Mouse (Mus musculus): ENCODE measurements at regions not wholly inside any gene's neighbourhood (a gene's known extent, or its start where the extent isn't known, plus 50 kb on each side); places are given as distances from the start of the nearest gene placed in this dataset.

- no peak overlapping the region for H3K4me3 ChIP-seq (ENCODE audit: low read depth, low read length)
- H3K9me3 ChIP-seq (replicated peaks; ENCODE audit: control insufficient read depth, low read length) = no peaks in the 10 kb centered on the region
- no peak overlapping the region for H3K4me2 ChIP-seq (ENCODE audit: low read depth, low read length)
- TF ChIP-seq EP300 (IDR thresholded peaks at IDR 0.05; ENCODE audit: low read depth) (no peak), CTCF (IDR thresholded peaks at IDR 0.05; ENCODE audit: low read depth) (no peak)
- H3K27me3 ChIP-seq (ENCODE audit: control insufficient read depth, insufficient read depth, low read length) = no peaks in the 10 kb centered on the region
- H3K4me1 ChIP-seq (ENCODE audit: control insufficient read depth, insufficient read depth) = no peaks in the 10 kb centered on the region
- H3K9ac ChIP-seq (replicated peaks; ENCODE audit: low read depth, low read length) = no peak overlapping the region
- 43% methylated on average over 7 of the region's 7 CpGs for WGBS
- ATAC-seq (ENCODE audit: insufficient read depth, low read depth) = no peak
- H3K36me3 ChIP-seq (replicated peaks; ENCODE audit: control insufficient read depth, insufficient read depth, low read length) = no peaks in the 10 kb centered on the region
- no peak overlapping the region for H3K27ac ChIP-seq (ENCODE audit: low read depth)
- no peak for DNase-seq (ENCODE audit: low spot score)
Observed at GRCm38 (mm10) chr3:123754011-123754610, 63.5 kb upstream of the Ndst3 start.

DNA sequence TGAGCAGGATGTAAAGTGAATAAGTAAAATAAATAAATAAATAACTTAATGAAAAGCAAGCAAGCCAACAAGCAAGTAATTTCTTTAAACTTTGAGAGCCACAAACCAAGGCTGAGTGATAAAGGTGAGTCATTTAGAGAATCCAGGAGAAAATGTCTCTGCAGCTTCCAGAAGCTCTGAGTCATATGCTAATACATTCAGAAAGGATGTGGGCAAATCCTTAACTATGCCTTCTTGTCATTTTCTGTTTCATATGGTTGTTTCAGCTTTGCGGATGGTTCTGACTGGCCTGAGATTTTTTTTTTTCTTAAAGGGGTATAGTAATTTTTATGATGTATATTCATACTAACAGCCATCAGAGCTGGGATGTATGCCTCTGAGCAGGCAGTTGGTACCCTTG is 64.3 kb upstream of the Ndst3 start:
- Histone ChIP-seq H3K4me2 (ENCODE audit: low read depth, low read length) (no peak overlapping the region), H3K9me3 (replicated peaks; ENCODE audit: control insufficient read depth, low read length) (no peaks in the 10 kb centered on the region), H3K36me3 (replicated peaks; ENCODE audit: control insufficient read depth, insufficient read depth, low read length) (no peaks in the 10 kb centered on the region), H3K4me1 (ENCODE audit: control insufficient read depth, insufficient read depth) (no peaks in the 10 kb centered on the region), H3K27me3 (ENCODE audit: control insufficient read depth, insufficient read depth, low read length) (no peaks in the 10 kb centered on the region), H3K9ac (replicated peaks; ENCODE audit: low read depth, low read length) (no peak overlapping the region), H3K27ac (ENCODE audit: low read depth) (no peak overlapping the region), H3K4me3 (ENCODE audit: low read depth, low read length) (no peak overlapping the region)
- TF ChIP-seq EP300 (IDR thresholded peaks at IDR 0.05; ENCODE audit: low read depth) (no peak), CTCF (IDR thresholded peaks at IDR 0.05; ENCODE audit: low read depth) (no peak)
- ATAC-seq (ENCODE audit: insufficient read depth, low read depth) (no peak), DNase-seq (ENCODE audit: low spot score) (no peak)
- WGBS = 90% methylated on average over 1 of the region's 1 CpGs

DNA sequence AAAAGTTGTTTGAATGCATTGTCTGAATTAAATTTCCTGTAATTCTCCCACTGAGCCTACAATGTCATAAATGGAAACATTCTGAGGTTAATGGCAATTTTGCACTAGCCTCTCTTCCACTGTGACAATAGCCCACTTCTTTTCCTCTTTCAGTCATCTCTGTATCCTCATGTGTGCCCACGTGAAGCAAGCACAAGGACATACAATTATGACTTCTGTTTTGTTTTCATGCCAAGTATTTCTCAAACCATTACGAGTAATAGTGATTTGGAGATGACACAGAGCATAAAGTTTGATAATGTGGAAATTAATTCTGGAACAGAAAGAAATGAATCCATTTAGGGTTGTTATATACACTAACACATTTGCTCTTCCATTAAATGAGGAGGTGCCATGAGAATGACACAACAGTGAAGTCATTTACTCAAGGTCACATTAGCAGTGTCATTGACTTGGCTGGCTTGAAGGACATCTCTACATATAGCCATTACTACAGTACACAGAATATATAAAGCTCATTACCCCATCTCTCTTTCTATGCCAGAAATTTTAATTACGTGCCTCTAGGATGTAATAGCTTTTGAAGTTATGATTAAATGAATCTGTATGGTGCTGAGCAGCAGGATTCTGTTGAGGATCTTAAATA is 75.4 kb upstream of the Ndst3 start:
- 73% methylated on average over 3 of the region's 3 CpGs for WGBS
- no peak overlapping the region for H3K27ac ChIP-seq (ENCODE audit: low read depth)
- no peaks in the 10 kb centered on the region for H3K9me3 ChIP-seq (replicated peaks; ENCODE audit: control insufficient read depth, low read length)
- TF ChIP-seq EP300 (IDR thresholded peaks at IDR 0.05; ENCODE audit: low read depth) = no peak
- H3K36me3 ChIP-seq (replicated peaks; ENCODE audit: control insufficient read depth, insufficient read depth, low read length) = no peaks in the 10 kb centered on the region
- ATAC-seq (ENCODE audit: insufficient read depth, low read depth) = peak; percentile 36; the same call in 1 of the 2 replicates
- no peaks in the 10 kb centered on the region for H3K27me3 ChIP-seq (ENCODE audit: control insufficient read depth, insufficient read depth, low read length)
- no peak for DNase-seq (ENCODE audit: low spot score)
- H3K9ac ChIP-seq (replicated peaks; ENCODE audit: low read depth, low read length) = no peak overlapping the region
- no peaks in the 10 kb centered on the region for H3K4me1 ChIP-seq (ENCODE audit: control insufficient read depth, insufficient read depth)
- H3K4me3 ChIP-seq (ENCODE audit: low read depth, low read length) = no peak overlapping the region
- no peak overlapping the region for H3K4me2 ChIP-seq (ENCODE audit: low read depth, low read length)

GRCm38 (mm10) chr3:123766557-123766913 is 75.9 kb upstream of the Ndst3 start:
- no peaks in the 10 kb centered on the region for H3K4me1 ChIP-seq (ENCODE audit: control insufficient read depth, insufficient read depth)
- DNase-seq (ENCODE audit: low spot score) (no peak), ATAC-seq (ENCODE audit: insufficient read depth, low read depth) (0 out of 2 replicates have a peak, but pooled peaks have one; percentile 8)
- TF ChIP-seq CTCF (IDR thresholded peaks at IDR 0.05; ENCODE audit: low read depth) = no peak
- no peak for TF ChIP-seq EP300 (IDR thresholded peaks at IDR 0.05; ENCODE audit: low read depth)
- H3K4me2 ChIP-seq (ENCODE audit: low read depth, low read length) = no peak overlapping the region
- H3K27me3 ChIP-seq (ENCODE audit: control insufficient read depth, insufficient read depth, low read length) = no peaks in the 10 kb centered on the region
- H3K4me3 ChIP-seq (ENCODE audit: low read depth, low read length) = no peak overlapping the region
- H3K27ac ChIP-seq (ENCODE audit: low read depth) = no peak overlapping the region
- H3K9ac ChIP-seq (replicated peaks; ENCODE audit: low read depth, low read length) = no peak overlapping the region
- H3K36me3 ChIP-seq (replicated peaks; ENCODE audit: control insufficient read depth, insufficient read depth, low read length) = no peaks in the 10 kb centered on the region
- 44% methylated on average over 6 of the region's 6 CpGs for WGBS
- no peaks in the 10 kb centered on the region for H3K9me3 ChIP-seq (replicated peaks; ENCODE audit: control insufficient read depth, low read length)

- H3K4me2 ChIP-seq (ENCODE audit: low read depth, low read length) = no peak overlapping the region
- peak; percentile 51 for TF ChIP-seq CTCF (IDR thresholded peaks at IDR 0.05; ENCODE audit: low read depth)
- no peak for TF ChIP-seq EP300 (IDR thresholded peaks at IDR 0.05; ENCODE audit: low read depth)
- no peaks in the 10 kb centered on the region for H3K27me3 ChIP-seq (ENCODE audit: control insufficient read depth, insufficient read depth, low read length)
- no peaks in the 10 kb centered on the region for H3K36me3 ChIP-seq (replicated peaks; ENCODE audit: control insufficient read depth, insufficient read depth, low read length)
- no peak overlapping the region for H3K4me3 ChIP-seq (ENCODE audit: low read depth, low read length)
- DNase-seq (ENCODE audit: low spot score) (no peak), ATAC-seq (ENCODE audit: insufficient read depth, low read depth) (no peak)
- no peak overlapping the region for H3K9ac ChIP-seq (replicated peaks; ENCODE audit: low read depth, low read length)
- H3K9me3 ChIP-seq (replicated peaks; ENCODE audit: control insufficient read depth, low read length) = no peaks in the 10 kb centered on the region
- no peak overlapping the region for H3K27ac ChIP-seq (ENCODE audit: low read depth)
- no peaks in the 10 kb centered on the region for H3K4me1 ChIP-seq (ENCODE audit: control insufficient read depth, insufficient read depth)
Observed at GRCm38 (mm10) chr3:123780507-123780906, 89.9 kb upstream of the Ndst3 start.

DNA sequence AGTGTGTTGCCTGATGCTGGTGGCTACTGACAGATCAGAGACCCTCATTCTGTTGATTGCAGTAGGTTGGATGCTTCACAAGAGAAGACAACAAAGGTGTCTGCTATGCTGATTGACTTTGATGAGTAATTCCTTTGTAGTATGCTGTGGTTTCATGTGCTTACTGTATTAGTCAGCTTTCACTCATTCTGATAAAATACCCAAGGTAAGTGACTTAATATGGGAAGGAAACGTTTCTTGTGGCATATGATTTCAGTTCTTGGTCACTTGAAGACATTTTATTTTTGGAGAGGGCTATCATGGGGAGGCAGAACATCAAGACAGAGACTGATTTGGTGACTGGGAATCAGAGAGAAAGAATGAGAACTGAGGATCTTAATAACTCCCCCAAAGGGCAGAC is 90.9 kb upstream of the Ndst3 start:
- no peak for DNase-seq (ENCODE audit: low spot score)
- H3K27me3 ChIP-seq (ENCODE audit: control insufficient read depth, insufficient read depth, low read length) = no peaks in the 10 kb centered on the region
- no peak overlapping the region for H3K4me2 ChIP-seq (ENCODE audit: low read depth, low read length)
- H3K27ac ChIP-seq (ENCODE audit: low read depth) = no peak overlapping the region
- WGBS = 53% methylated on average over 1 of the region's 1 CpGs
- H3K9ac ChIP-seq (replicated peaks; ENCODE audit: low read depth, low read length) = no peak overlapping the region
- ATAC-seq (ENCODE audit: insufficient read depth, low read depth) = no peak
- H3K4me1 ChIP-seq (ENCODE audit: control insufficient read depth, insufficient read depth) = no peaks in the 10 kb centered on the region
- TF ChIP-seq EP300 (IDR thresholded peaks at IDR 0.05; ENCODE audit: low read depth) (no peak), CTCF (IDR thresholded peaks at IDR 0.05; ENCODE audit: low read depth) (no peak)
- no peak overlapping the region for H3K4me3 ChIP-seq (ENCODE audit: low read depth, low read length)
- H3K36me3 ChIP-seq (replicated peaks; ENCODE audit: control insufficient read depth, insufficient read depth, low read length) = no peaks in the 10 kb centered on the region
- no peaks in the 10 kb centered on the region for H3K9me3 ChIP-seq (replicated peaks; ENCODE audit: control insufficient read depth, low read length)

Measured in heart, postnatal 0 days (tissue).